Mouse (Mus musculus) hindbrain, postnatal 0 days (tissue): ENCODE measurements around the gene Mical2. TPM values are rescaled to one million over a fixed set of nuclear protein-coding genes. Genes with fewer than 3 reads are reported as not detected.

Experiments
- ATAC-seq: fragments of 200-750 bp; cut with Nextera tagmentation; 2 replicates; pipeline ENCODE4 v1.8.0; 2017; ENCODE audit warnings: mild to moderate bottlenecking, moderate TSS enrichment, moderate library complexity
- DNase-seq: peaks from one replicate; pipeline ENCODE4 v3.0.0-alpha.2; 2015; ENCODE audit warnings: low spot score
- H3K27ac ChIP-seq: fragments of 300-500 bp; sonication (generic); 2 replicates; pipeline ENCODE4 v1.5.1; 2014; ENCODE audit warnings: mild to moderate bottlenecking
- H3K27me3 ChIP-seq: fragments of 300-500 bp; sonication (generic); 2 replicates; pipeline ENCODE4 v1.6.1; 2014; ENCODE audit warnings: low read length, mixed read lengths; ENCODE audit not compliant: insufficient read depth
- H3K36me3 ChIP-seq: fragments of 300-500 bp; sonication (generic); 2 replicates; pipeline ENCODE4 v1.6.1; 2014; ENCODE audit warnings: low read length, mixed read lengths; ENCODE audit not compliant: insufficient read depth
- H3K4me1 ChIP-seq: fragments of 300-500 bp; sonication (generic); 2 replicates; pipeline ENCODE4 v1.6.1; 2014; ENCODE audit warnings: antibody characterized with exemption, low read length, mixed read lengths; ENCODE audit not compliant: insufficient read depth
- H3K4me2 ChIP-seq: fragments of 300-500 bp; sonication (generic); 2 replicates; pipeline ENCODE4 v1.6.1; 2014; ENCODE audit warnings: low read depth, mild to moderate bottlenecking, low read length, moderate library complexity, mixed read lengths
- H3K4me3 ChIP-seq: fragments of 300-500 bp; sonication (generic); 2 replicates; pipeline ENCODE4 v1.5.1; 2014; ENCODE audit warnings: low read length
- H3K9ac ChIP-seq: fragments of 300-500 bp; sonication (generic); replicated peaks from 2 replicates; pipeline ENCODE4 v1.6.1; 2014; ENCODE audit warnings: mild to moderate bottlenecking, low read length, moderate library complexity, mixed read lengths
- H3K9me3 ChIP-seq: fragments of 300-500 bp; sonication (generic); 2 replicates; pipeline ENCODE4 v1.6.1; 2016; ENCODE audit warnings: low read length, mixed read lengths
- CTCF ChIP-seq: IDR thresholded peaks from 2 replicates; pipeline ENCODE4 v1.5.1; 2016; ENCODE audit warnings: antibody characterized with exemption, control low read depth, low read depth
- WGBS: fragments of 180-500 bp; shearing (Covaris S2); extraction: QIAGEN DNeasy Blood & Tissue Kit; methylation state at CpG from one replicate; pipeline ENCODE4 v1.1.7; 2014; 5-methylcytosine and 5-hydroxymethylcytosine counted together
- polyA plus RNA-seq: library from polyadenylated mRNA; unstranded; fragments of >200 nt; fragmentation: Nextera tagmentation; extraction: Ambion mirVana; gene quantifications from 2 replicates; pipeline ENCODE4 v1.2.1, GENCODE M21; 2015
- total RNA-seq: library from RNA; depleted of rRNA; stranded (reverse); fragments of >200 nt; gene quantifications from 2 replicates; pipeline ENCODE4 v1.2.3, GENCODE M21; 2014; rRNA removed

Mical2 gene
- total and polyA plus RNA-seq, 2 experiments from 2014 or later: 6.4 to 16.5 TPM

GRCm38 (mm10) chr7:112457373-112457772, 231.7 kb downstream of the Mical2 start:
- no peak overlapping the region for H3K4me2 ChIP-seq
- no peak for TF ChIP-seq CTCF
- no peak for DNase-seq
- H3K36me3 ChIP-seq: no peaks in the 10 kb centered on the region
- H3K27ac ChIP-seq: no peak overlapping the region
- no peak overlapping the region for H3K9ac ChIP-seq
- no peak overlapping the region for H3K4me3 ChIP-seq
- H3K27me3 ChIP-seq: no peaks in the 10 kb centered on the region
- 90% methylated on average over 4 of the region's 4 CpGs for WGBS
- no peak for ATAC-seq
- no peaks in the 10 kb centered on the region for H3K4me1 ChIP-seq
- no peaks in the 10 kb centered on the region for H3K9me3 ChIP-seq

- Histone ChIP-seq H3K36me3 (no peaks in the 10 kb centered on the region), H3K27me3 (no peaks in the 10 kb centered on the region), H3K9ac (no peak overlapping the region), H3K4me2 (no peak overlapping the region), H3K4me3 (no peak overlapping the region), H3K27ac (no peak overlapping the region), H3K4me1 (no peaks in the 10 kb centered on the region), H3K9me3 (no peaks in the 10 kb centered on the region)
- 76% methylated on average over 4 of the region's 4 CpGs for WGBS
- TF ChIP-seq CTCF: no peak
- no peak for ATAC-seq
- DNase-seq: no peak
Measured at GRCm38 (mm10) chr7:112457920-112458319, 232.3 kb downstream of the Mical2 start.

- WGBS: 60% methylated on average over 5 of the region's 5 CpGs
- ATAC-seq (no peak), DNase-seq (peak; percentile 27)
- no peak for TF ChIP-seq CTCF
- Histone ChIP-seq H3K9me3 (no peaks in the 10 kb centered on the region), H3K27me3 (no peaks in the 10 kb centered on the region), H3K4me2 (no peak overlapping the region), H3K4me1 (no peaks in the 10 kb centered on the region), H3K36me3 (no peaks in the 10 kb centered on the region), H3K27ac (no peak overlapping the region), H3K9ac (no peak overlapping the region), H3K4me3 (no peak overlapping the region)
Measured at GRCm38 (mm10) chr7:112458440-112458839, 232.8 kb downstream of the Mical2 start.

Other genes starting within 250 kb of the Mical2 start
- gene Usp47, start 202.4 kb upstream of the Mical2 start, total RNA-seq: 55.7 and 70.5 TPM in 2 replicates
- 44.9 and 45.5 TPM in 2 replicates for gene Usp47, start 202.4 kb upstream of the Mical2 start, polyA plus RNA-seq
- gene Dkk3, start 66.8 kb upstream of the Mical2 start, total RNA-seq: 33.2 and 42.0 TPM in 2 replicates
- gene Dkk3, start 66.8 kb upstream of the Mical2 start, polyA plus RNA-seq: 48.2 and 49.6 TPM in 2 replicates
- gene Parva, start 201.6 kb downstream of the Mical2 start, total RNA-seq: 34.0 and 35.9 TPM in 2 replicates
- gene Parva, start 201.6 kb downstream of the Mical2 start, polyA plus RNA-seq: 26.3 and 28.8 TPM in 2 replicates